Mouse (Mus musculus) neural tube, embryonic 10.5 days (tissue): ENCODE results near the gene Ip6k3.

ENCODE experiments used
- DNase-seq: peaks from one replicate; pipeline ENCODE4 v3.0.0-alpha.2; 2017; ENCODE audit warnings: low spot score; ENCODE audit errors: extremely low spot score

Gene Ip6k3

GRCm38 (mm10) chr17:27123103-27123502, 44.5 kb downstream of the Ip6k3 start:
- DNase-seq = no peak

GRCm38 (mm10) chr17:27122701-27123100, 44.9 kb downstream of the Ip6k3 start:
- no peak for DNase-seq

GRCm38 (mm10) chr17:27121781-27122180, 45.8 kb downstream of the Ip6k3 start:
- DNase-seq = no peak

- DNase-seq = peak; percentile 34
Measured at GRCm38 (mm10) chr17:27121266-27121665, 46.3 kb downstream of the Ip6k3 start.

GRCm38 (mm10) chr17:27120561-27121024, 47.0 kb downstream of the Ip6k3 start:
- peak; percentile 79 for DNase-seq

- DNase-seq = no peak
Measured at GRCm38 (mm10) chr17:27119954-27120353, 47.6 kb downstream of the Ip6k3 start.

- DNase-seq = no peak
Measured at GRCm38 (mm10) chr17:27119540-27119895, 48.1 kb downstream of the Ip6k3 start.

- no peak for DNase-seq
Measured at GRCm38 (mm10) chr17:27118676-27119539, 48.7 kb downstream of the Ip6k3 start.

GRCm38 (mm10) chr17:27110072-27110471, 57.5 kb downstream of the Ip6k3 start:
- no peak for DNase-seq

- DNase-seq = no peak
Measured at GRCm38 (mm10) chr17:27107936-27108335, 59.7 kb downstream of the Ip6k3 start.

- no peak for DNase-seq
Measured at GRCm38 (mm10) chr17:27106745-27107144, 60.9 kb downstream of the Ip6k3 start.

- no peak for DNase-seq
Measured at GRCm38 (mm10) chr17:27105698-27106470, 61.7 kb downstream of the Ip6k3 start.

- DNase-seq = no peak
Measured at GRCm38 (mm10) chr17:27101675-27102074, 65.9 kb downstream of the Ip6k3 start.

- peak; percentile 34 for DNase-seq
Measured at GRCm38 (mm10) chr17:27095690-27096089, 71.9 kb downstream of the Ip6k3 start.
